Mouse (Mus musculus): ENCODE data around the gene Kpna3.

DNA sequence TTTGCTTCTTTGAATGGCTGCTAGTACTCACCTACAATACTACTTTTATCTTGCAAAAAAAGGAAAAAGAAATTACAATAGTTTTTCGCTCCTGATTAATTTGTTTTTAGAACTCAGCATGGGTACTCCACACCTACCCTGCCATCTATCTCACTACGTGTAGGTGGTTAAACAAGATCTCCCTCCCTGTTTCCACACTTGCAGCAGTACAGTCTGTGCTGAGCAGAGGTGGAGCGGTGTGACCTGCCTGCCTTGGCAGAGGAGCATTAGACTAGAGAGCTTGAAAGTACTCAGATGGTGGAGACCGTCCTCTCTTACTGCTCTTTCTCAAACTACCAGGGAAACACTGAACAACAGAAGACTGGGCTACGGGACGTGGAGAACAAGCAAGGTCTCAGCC is 44.9 kb downstream of the Kpna3 start:
- TF ChIP-seq MAFK (IDR thresholded peaks at IDR 0.05; ENCODE audit: insufficient read depth, low read depth, low read length) (no peak), CHD2 (IDR thresholded peaks at IDR 0.05; ENCODE audit: low read depth, low read length) (no peak), ZC3H11A (IDR thresholded peaks at IDR 0.05; ENCODE audit: borderline replicate concordance, low read depth, low read length) (no peak), HCFC1 (IDR thresholded peaks at IDR 0.05; ENCODE audit: borderline replicate concordance, insufficient read depth, low read length) (no peak), ZNF384 (IDR thresholded peaks at IDR 0.05; ENCODE audit: low read depth, low read length) (no peak)
